7 mouse cellular contexts compared by ENCODE assay signal in the genomic region with DNA sequence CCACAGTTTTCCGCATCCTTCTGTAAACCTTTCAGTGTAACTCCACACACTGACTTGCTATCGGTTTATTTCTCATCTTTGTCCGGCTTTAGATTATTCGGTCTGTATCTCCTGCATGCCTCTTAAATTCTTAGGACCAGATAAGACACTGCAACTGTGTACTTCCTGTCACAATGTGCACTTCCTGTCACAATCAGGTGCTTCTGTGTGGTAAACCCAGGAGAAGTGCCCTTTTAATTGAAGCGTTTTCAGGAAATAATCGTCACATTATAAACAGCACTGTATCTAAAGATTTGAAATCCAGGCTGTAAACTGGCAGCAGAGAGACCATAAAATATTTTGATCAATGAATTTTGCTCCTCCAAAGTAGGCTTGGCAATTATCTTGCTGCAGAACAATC.
"Had no signal": no experiment of that assay in that cellular context is flagged by ENCODE, and none has a peak within 500 bp of the region (broad histone marks: within the 10 kb centered on the region; RNA-seq: fewer than 3 reads in every experiment).

No protein-coding gene starts in this region.

- H3K4me1 ChIP-seq: lung, embryonic 15.5 days; midbrain, embryonic 10.5 days had no signal

- H3K9ac ChIP-seq: limb, embryonic 13.5 days; liver, embryonic 12.5 days; liver, embryonic 15.5 days; lung, embryonic 15.5 days had no signal

- H3K27ac ChIP-seq: limb, embryonic 10.5 days; limb, embryonic 13.5 days; liver, embryonic 12.5 days; liver, embryonic 15.5 days; lung, embryonic 15.5 days; midbrain, embryonic 10.5 days had no signal

- H3K4me3 ChIP-seq: limb, embryonic 10.5 days; limb, embryonic 13.5 days; liver, embryonic 12.5 days; liver, embryonic 15.5 days; lung, embryonic 15.5 days; megakaryocyte, embryonic 14.5 days; midbrain, embryonic 10.5 days had no signal

- H3K9me3 ChIP-seq: limb, embryonic 10.5 days; limb, embryonic 13.5 days; liver, embryonic 12.5 days; liver, embryonic 15.5 days; lung, embryonic 15.5 days; megakaryocyte, embryonic 14.5 days; midbrain, embryonic 10.5 days had no signal

- H3K27me3 ChIP-seq: limb, embryonic 13.5 days; liver, embryonic 12.5 days; liver, embryonic 15.5 days; lung, embryonic 15.5 days; megakaryocyte, embryonic 14.5 days had no signal

- H3K4me2 ChIP-seq: limb, embryonic 13.5 days; liver, embryonic 12.5 days; liver, embryonic 15.5 days; lung, embryonic 15.5 days had no signal
